8 mouse cellular contexts compared by ENCODE assay signal in the genomic region with DNA sequence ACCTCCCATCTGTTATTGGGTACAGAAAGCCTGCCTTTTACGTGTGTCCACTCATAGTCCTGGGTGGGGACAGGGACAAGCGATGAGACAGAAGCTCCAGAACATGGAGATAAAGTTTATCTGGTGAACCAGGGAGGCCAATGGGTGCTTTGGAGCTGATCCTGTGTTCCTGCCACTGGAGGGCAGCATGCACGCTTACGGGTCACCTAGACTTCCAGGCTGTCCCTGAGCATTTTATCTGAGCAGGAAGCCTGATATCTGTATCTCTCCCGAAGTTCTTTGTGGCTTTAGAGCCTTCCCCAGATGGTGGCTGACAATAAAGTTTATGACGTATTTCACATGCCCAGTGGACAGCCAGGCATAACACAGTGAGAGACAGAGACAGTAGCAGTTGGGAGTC. TPM values are rescaled to one million over a fixed set of nuclear protein-coding genes. Genes with fewer than 3 reads are reported as not detected.
A peak's percentile ranks its signal among the peaks of the same experiment; 100 is the strongest.
DNase-seq lines count a peak whose midpoint lies in the region; ATAC-seq and TF ChIP-seq lines count a peak whose summit lies in the region.

No protein-coding gene starts in this region.

- no peak for TF ChIP-seq POLR2A in olfactory bulb, adult 2 months (IDR thresholded peaks at IDR 0.05; ENCODE audit: insufficient read depth, low read depth, low read length)

- WGBS in lung, embryonic 14.5 days, result 23% methylated on average over 6 of the region's 6 CpGs
- WGBS in intestine, embryonic 14.5 days, result 33% methylated on average over 6 of the region's 6 CpGs
- WGBS in liver, embryonic 12.5 days (ENCODE audit: insufficient replicate concordance), result 7% methylated on average over 6 of the region's 6 CpGs
- WGBS in olfactory bulb, adult 2 months, result 43% methylated on average over 6 of the region's 6 CpGs

- no peaks in the 10 kb centered on the region for H3K9me3 ChIP-seq in lung, embryonic 14.5 days (ENCODE audit: low read depth, low read length)
- no peaks in the 10 kb centered on the region for H3K9me3 ChIP-seq in intestine, embryonic 14.5 days (ENCODE audit: control insufficient read depth, low read length)
- H3K9me3 ChIP-seq in liver, embryonic 12.5 days (replicated peaks), result no peaks in the 10 kb centered on the region

- peak; percentile 73 for TF ChIP-seq CTCF in lung, embryonic 14.5 days (IDR thresholded peaks at IDR 0.05; ENCODE audit: low read depth)
- peak; percentile 47; the same call in 1 of the 2 replicates for TF ChIP-seq CTCF in olfactory bulb, adult 2 months (IDR thresholded peaks at IDR 0.05; ENCODE audit: insufficient read depth, low read depth, low read length)

- H3K27ac ChIP-seq in lung, embryonic 14.5 days (ENCODE audit: low read depth), result no peak overlapping the region
- H3K27ac ChIP-seq in intestine, embryonic 14.5 days (ENCODE audit: low read depth), result no peak overlapping the region
- H3K27ac ChIP-seq in liver, embryonic 12.5 days, result peak overlapping the region; percentile 64
- H3K27ac ChIP-seq in olfactory bulb, adult 2 months (ENCODE audit: insufficient read depth, low read depth, low read length), result no peak overlapping the region

- H3K9ac ChIP-seq in lung, embryonic 14.5 days, result no peak overlapping the region
- no peak overlapping the region for H3K9ac ChIP-seq in intestine, embryonic 14.5 days (ENCODE audit: low read length)
- H3K9ac ChIP-seq in liver, embryonic 12.5 days, result peak overlapping the region; percentile 40; the same call in 1 of the 2 replicates

- H3K4me3 ChIP-seq in lung, embryonic 14.5 days (ENCODE audit: low read depth, low read length), result no peak overlapping the region
- H3K4me3 ChIP-seq in intestine, embryonic 14.5 days (ENCODE audit: low read depth, low read length), result no peak overlapping the region
- H3K4me3 ChIP-seq in liver, embryonic 12.5 days, result no peak overlapping the region
- no peak overlapping the region for H3K4me3 ChIP-seq in olfactory bulb, adult 2 months (ENCODE audit: insufficient read depth, low read depth, low read length)

- H3K36me3 ChIP-seq in lung, embryonic 14.5 days (ENCODE audit: insufficient read depth), result no peaks in the 10 kb centered on the region
- H3K36me3 ChIP-seq in intestine, embryonic 14.5 days (ENCODE audit: control insufficient read depth, insufficient read depth, low read length), result no peaks in the 10 kb centered on the region
- peaks cover 93% of the 10 kb centered on the region for H3K36me3 ChIP-seq in liver, embryonic 12.5 days

- H3K4me1 ChIP-seq in lung, embryonic 14.5 days (ENCODE audit: insufficient read depth), result no peaks in the 10 kb centered on the region
- H3K4me1 ChIP-seq in intestine, embryonic 14.5 days (replicated peaks; ENCODE audit: control insufficient read depth, insufficient read depth, low read length), result no peaks in the 10 kb centered on the region
- peaks cover 29% of the 10 kb centered on the region for H3K4me1 ChIP-seq in liver, embryonic 12.5 days
- peaks cover 9% of the 10 kb centered on the region; the same call in 1 of the 2 replicates for H3K4me1 ChIP-seq in olfactory bulb, adult 2 months (ENCODE audit: control insufficient read depth, insufficient read depth, low read length)

- ATAC-seq in lung, embryonic 14.5 days (ENCODE audit: insufficient read depth), result peak; percentile 59; the same call in 1 of the 2 replicates
- ATAC-seq in intestine, embryonic 14.5 days (replicated peaks; ENCODE audit: low FRiP score, low TSS enrichment, low read depth), result no peak
- ATAC-seq in liver, embryonic 12.5 days, result peak; percentile 90

- H3K4me2 ChIP-seq in lung, embryonic 14.5 days, result no peak overlapping the region
- H3K4me2 ChIP-seq in intestine, embryonic 14.5 days (ENCODE audit: low read length), result no peak overlapping the region
- peak overlapping the region; percentile 38 for H3K4me2 ChIP-seq in liver, embryonic 12.5 days

- H3K27me3 ChIP-seq in lung, embryonic 14.5 days (ENCODE audit: insufficient read depth, low read length), result no peaks in the 10 kb centered on the region
- no peaks in the 10 kb centered on the region for H3K27me3 ChIP-seq in intestine, embryonic 14.5 days (replicated peaks; ENCODE audit: control insufficient read depth, insufficient read depth, low read length)
- no peaks in the 10 kb centered on the region for H3K27me3 ChIP-seq in liver, embryonic 12.5 days (replicated peaks)

- DNase-seq in lung, embryonic 14.5 days, result peak; percentile 68
- no peak for DNase-seq in lung, adult 18-20 months
- peak; percentile 49 for DNase-seq in R1 (ENCODE audit: low read depth, low spot score)
- DNase-seq in embryo, embryonic 10 days (ENCODE audit: low spot score), result peak; percentile 74
- DNase-seq in intestine, embryonic 14.5 days (ENCODE audit: low spot score), result peak; percentile 58
- DNase-seq in gastrocnemius, adult 8-10 months (ENCODE audit: low spot score in 2 of 2), result no peak

RNA-seq across cellular contexts. Expression of gene Steap3, which starts 41.2 kb away (rescaled TPM):
- polyA plus RNA-seq in lung, embryonic 14.5 days (2014; fragmentation: Nextera tagmentation; extraction: Ambion mirVana), result 2.3 and 2.9 TPM in 2 replicates
- 2.6 and 3.1 TPM in 2 replicates for polyA plus RNA-seq in intestine, embryonic 14.5 days (2014; fragmentation: Nextera tagmentation; extraction: Ambion mirVana)
- 54.3 and 56.3 TPM in 2 replicates for polyA plus RNA-seq in liver, embryonic 12.5 days (2016; fragmentation: Nextera tagmentation; extraction: Ambion mirVana)
- not detected in 2 replicates for polyA plus RNA-seq in olfactory bulb, adult 2 months (2012; ENCODE audit: insufficient read depth, insufficient read length, low replicate concordance, missing spikeins)
- 10 to 100 TPM; 14.5 to 19.1 (median 17.8) TPM for total RNA-seq in gastrocnemius, adult 8-10 months (2022)

Comparison
In these comparisons a context has a peak if more than half of its experiments do, and no peak if none do; other contexts are left out.
1. DNase-seq: peak in lung, embryonic 14.5 days (single experiment), R1 (single experiment), embryo, embryonic 10 days (single experiment) and intestine, embryonic 14.5 days (single experiment); none in lung, adult 18-20 months (0 of 2) and gastrocnemius, adult 8-10 months (0 of 2).
2. RNA of gene Steap3, which starts 41.2 kb away (polyA plus RNA-seq): 54.3 to 56.3 TPM in liver, embryonic 12.5 days; 2.6 to 3.1 TPM in intestine, embryonic 14.5 days, 2.3 to 2.9 TPM in lung, embryonic 14.5 days and not detected in olfactory bulb, adult 2 months; every median in the first group is over 10 times any median in the second.